Mouse (Mus musculus): ENCODE data around the gene Chst5.

- TF ChIP-seq CTCF (IDR thresholded peaks at IDR 0.05 in 2 of 3, conservative IDR thresholded peaks at IDR 0.05 in 1 of 3; ENCODE audit: control insufficient read depth in 1 of 3, insufficient read depth in 1 of 3, low read depth in 2 of 3, low read length in 3 of 3, poor library complexity in 1 of 3, severe bottlenecking in 1 of 3) (no peak), POLR2A (IDR thresholded peaks at IDR 0.05; ENCODE audit: control insufficient read depth in 1 of 2, insufficient read depth in 1 of 2, low read depth in 1 of 2, low read length in 2 of 2, poor library complexity in 1 of 2) (no peak), MEF2A (IDR thresholded peaks at IDR 0.05; ENCODE audit: extremely low read depth, insufficient replicate concordance, low read depth, low read length, poor library complexity, severe bottlenecking) (no peak), BHLHE40 (IDR thresholded peaks at IDR 0.05; ENCODE audit: borderline replicate concordance, low read depth, low read length) (no peak), ZC3H11A (IDR thresholded peaks at IDR 0.05; ENCODE audit: low read depth, low read length) (no peak), E2F4 (IDR thresholded peaks at IDR 0.05; ENCODE audit: borderline replicate concordance, low read depth, low read length) (no peak), ETS1 (IDR thresholded peaks at IDR 0.05; ENCODE audit: low read depth, low read length) (no peak), UBTF (IDR thresholded peaks at IDR 0.05; ENCODE audit: borderline replicate concordance, insufficient read depth, low read depth, low read length) (no peak), EP300 (IDR thresholded peaks at IDR 0.05; ENCODE audit: low read depth in 1 of 2, low read length in 2 of 2) (no peak), ELF1 (IDR thresholded peaks at IDR 0.05; ENCODE audit: low read depth, low read length) (no peak)
Measured at GRCm38 (mm10) chr8:111947954-111948353, 37.7 kb upstream of the Chst5 start.
